Mouse (Mus musculus): ENCODE results near the gene Col6a2. TPM values are rescaled to one million over a fixed set of nuclear protein-coding genes. Genes with fewer than 3 reads are reported as not detected.

The Col6a2 gene
- polyA plus RNA-seq, 1 experiment from 2014 or later = 168 TPM

GRCm38 (mm10) chr10:76551556-76551955 is 71.9 kb downstream of the Col6a2 start:
- 78% methylated on average over 3 of the region's 3 CpGs for WGBS
- TF ChIP-seq CTCF (IDR thresholded peaks at IDR 0.05; ENCODE audit: low read depth) = no peak
- no peak overlapping the region for H3K4me3 ChIP-seq (ENCODE audit: low read depth, low read length)
- H3K36me3 ChIP-seq (ENCODE audit: insufficient read depth) = peaks cover 79% of the 10 kb centered on the region
- no peaks in the 10 kb centered on the region for H3K27me3 ChIP-seq (ENCODE audit: insufficient read depth, low read length)
- no peak overlapping the region for H3K27ac ChIP-seq (ENCODE audit: low read depth)
- H3K4me2 ChIP-seq = no peak overlapping the region
- DNase-seq (no peak), ATAC-seq (ENCODE audit: insufficient read depth) (no peak)
- no peak overlapping the region for H3K9ac ChIP-seq
- H3K4me1 ChIP-seq (ENCODE audit: insufficient read depth) = no peaks in the 10 kb centered on the region
- no peaks in the 10 kb centered on the region for H3K9me3 ChIP-seq (ENCODE audit: low read depth, low read length)

- TF ChIP-seq CTCF (IDR thresholded peaks at IDR 0.05; ENCODE audit: low read depth) = peak; percentile 55
- no peaks in the 10 kb centered on the region for H3K9me3 ChIP-seq (ENCODE audit: low read depth, low read length)
- no peak overlapping the region for H3K4me3 ChIP-seq (ENCODE audit: low read depth, low read length)
- H3K27me3 ChIP-seq (ENCODE audit: insufficient read depth, low read length) = no peaks in the 10 kb centered on the region
- H3K4me1 ChIP-seq (ENCODE audit: insufficient read depth) = no peaks in the 10 kb centered on the region
- 83% methylated on average over 5 of the region's 5 CpGs for WGBS
- H3K4me2 ChIP-seq = no peak overlapping the region
- H3K27ac ChIP-seq (ENCODE audit: low read depth) = no peak overlapping the region
- DNase-seq (peak; percentile 46), ATAC-seq (ENCODE audit: insufficient read depth) (no peak)
- H3K36me3 ChIP-seq (ENCODE audit: insufficient read depth) = peaks cover 89% of the 10 kb centered on the region
- H3K9ac ChIP-seq = no peak overlapping the region
Measured at GRCm38 (mm10) chr10:76550458-76550857, 73.0 kb downstream of the Col6a2 start.

- Histone ChIP-seq H3K4me3 (ENCODE audit: low read depth, low read length) (no peak overlapping the region), H3K27ac (ENCODE audit: low read depth) (no peak overlapping the region), H3K36me3 (ENCODE audit: insufficient read depth) (peaks cover 95% of the 10 kb centered on the region), H3K9me3 (ENCODE audit: low read depth, low read length) (no peaks in the 10 kb centered on the region), H3K4me1 (ENCODE audit: insufficient read depth) (no peaks in the 10 kb centered on the region), H3K4me2 (no peak overlapping the region), H3K27me3 (ENCODE audit: insufficient read depth, low read length) (no peaks in the 10 kb centered on the region), H3K9ac (no peak overlapping the region)
- ATAC-seq (ENCODE audit: insufficient read depth) (no peak), DNase-seq (no peak)
- WGBS = 85% methylated on average over 8 of the region's 8 CpGs
- TF ChIP-seq CTCF (IDR thresholded peaks at IDR 0.05; ENCODE audit: low read depth) = no peak
Measured at GRCm38 (mm10) chr10:76548218-76548617, 75.2 kb downstream of the Col6a2 start.

- ATAC-seq (ENCODE audit: insufficient read depth) (no peak), DNase-seq (no peak)
- Histone ChIP-seq H3K4me3 (ENCODE audit: low read depth, low read length) (no peak overlapping the region), H3K4me2 (no peak overlapping the region), H3K9me3 (ENCODE audit: low read depth, low read length) (no peaks in the 10 kb centered on the region), H3K9ac (no peak overlapping the region), H3K27ac (ENCODE audit: low read depth) (no peak overlapping the region), H3K4me1 (ENCODE audit: insufficient read depth) (no peaks in the 10 kb centered on the region), H3K27me3 (ENCODE audit: insufficient read depth, low read length) (no peaks in the 10 kb centered on the region), H3K36me3 (ENCODE audit: insufficient read depth) (peaks cover 98% of the 10 kb centered on the region)
- no peak for TF ChIP-seq CTCF (IDR thresholded peaks at IDR 0.05; ENCODE audit: low read depth)
- WGBS = 92% methylated on average over 8 of the region's 8 CpGs
Measured at GRCm38 (mm10) chr10:76546566-76546965, 76.9 kb downstream of the Col6a2 start.

Other genes with a start within 250 kb of the Col6a2 start
- not detected in 2 replicates for gene AC141477.1, start 183.2 kb downstream of the Col6a2 start, polyA plus RNA-seq (2014; fragmentation: Nextera tagmentation; extraction: Ambion mirVana)
- 20.3 and 23.0 TPM in 2 replicates for gene Pcnt, start 180.8 kb downstream of the Col6a2 start, polyA plus RNA-seq (2014; fragmentation: Nextera tagmentation; extraction: Ambion mirVana)
- gene 2610028H24Rik, start 174.5 kb downstream of the Col6a2 start, polyA plus RNA-seq (2014; fragmentation: Nextera tagmentation; extraction: Ambion mirVana) = 0.14 TPM in 1 of 2 replicates, not detected in the other
- 66.8 and 67.6 TPM in 2 replicates for gene Mcm3ap, start 154.7 kb downstream of the Col6a2 start, polyA plus RNA-seq (2014; fragmentation: Nextera tagmentation; extraction: Ambion mirVana)
- 5.7 and 6.1 TPM in 2 replicates for gene Ybey, start 154.5 kb downstream of the Col6a2 start, polyA plus RNA-seq (2014; fragmentation: Nextera tagmentation; extraction: Ambion mirVana)
- gene Lss, start 92.0 kb downstream of the Col6a2 start, polyA plus RNA-seq (2014; fragmentation: Nextera tagmentation; extraction: Ambion mirVana) = 21.5 and 28.4 TPM in 2 replicates
- not detected in 2 replicates for gene Spatc1l, start 61.4 kb downstream of the Col6a2 start, polyA plus RNA-seq (2014; fragmentation: Nextera tagmentation; extraction: Ambion mirVana)
- gene Ftcd, start 48.0 kb downstream of the Col6a2 start, polyA plus RNA-seq (2014; fragmentation: Nextera tagmentation; extraction: Ambion mirVana) = 0.12 TPM in 1 of 2 replicates, not detected in the other
- 215 and 226 TPM in 2 replicates for gene Col6a1, start 102.5 kb upstream of the Col6a2 start, polyA plus RNA-seq (2014; fragmentation: Nextera tagmentation; extraction: Ambion mirVana)